Mouse (Mus musculus) spleen, postnatal 36 days (tissue): ENCODE data around the gene Gm10638.

Experiments
- DNase-seq, 2 experiments: peaks; one replicate each; pipeline ENCODE4 v3.0.0; 2022; ENCODE audit warnings: low spot score in 2 of 2, mixed read lengths in 1 of 2

The Gm10638 gene

GRCm38 (mm10) chr8:86745221-86745934 is at the start of gene Gm10638, which contains the start of gene Siah1a:
Gm10638 (plus strand) TSS chr8:86745699.
Siah1a (minus strand) TSS chr8:86745934.
- peak; percentile 46 to 47 for DNase-seq

- DNase-seq, result no peak
These were observed 49.8 kb upstream of the Gm10638 start for GRCm38 (mm10) chr8:86695703-86696102.

GRCm38 (mm10) chr8:86698811-86699421 is 46.6 kb upstream of the Gm10638 start:
- DNase-seq, result no peak

- peak; percentile 6 to 26 for DNase-seq
These were observed 46.0 kb upstream of the Gm10638 start for GRCm38 (mm10) chr8:86699471-86699870.

- no peak for DNase-seq
These were observed 43.0 kb upstream of the Gm10638 start for GRCm38 (mm10) chr8:86702453-86702852.

- no peak for DNase-seq
These were observed 40.2 kb upstream of the Gm10638 start for GRCm38 (mm10) chr8:86705317-86705716.

GRCm38 (mm10) chr8:86706756-86707155 is 38.7 kb upstream of the Gm10638 start:
- no peak for DNase-seq

GRCm38 (mm10) chr8:86707873-86708272 is 37.6 kb upstream of the Gm10638 start:
- DNase-seq, result peak; percentile 62 to 65

- no peak for DNase-seq
These were observed 32.9 kb upstream of the Gm10638 start for GRCm38 (mm10) chr8:86712594-86712993.

GRCm38 (mm10) chr8:86713407-86714188 is 31.9 kb upstream of the Gm10638 start:
- DNase-seq, result no peak

GRCm38 (mm10) chr8:86718332-86718994 is 27.0 kb upstream of the Gm10638 start:
- DNase-seq, result no peak

GRCm38 (mm10) chr8:86719368-86719767 is 26.1 kb upstream of the Gm10638 start:
- no peak for DNase-seq

GRCm38 (mm10) chr8:86720756-86721459 is 24.6 kb upstream of the Gm10638 start:
- DNase-seq, result no peak

- DNase-seq, result no peak
These were observed 24.0 kb upstream of the Gm10638 start for GRCm38 (mm10) chr8:86721490-86721889.

GRCm38 (mm10) chr8:86726959-86727358 is 18.5 kb upstream of the Gm10638 start:
- DNase-seq, result no peak

- no peak for DNase-seq
These were observed 17.1 kb upstream of the Gm10638 start for GRCm38 (mm10) chr8:86728224-86728950.

GRCm38 (mm10) chr8:86730303-86730702 is 15.2 kb upstream of the Gm10638 start:
- no peak for DNase-seq

GRCm38 (mm10) chr8:86730860-86731259 is 14.6 kb upstream of the Gm10638 start:
- no peak for DNase-seq

GRCm38 (mm10) chr8:86734171-86734570 is 11.3 kb upstream of the Gm10638 start:
- DNase-seq, result no peak

GRCm38 (mm10) chr8:86734954-86735353 is 10.5 kb upstream of the Gm10638 start:
- DNase-seq, result no peak
